Mouse (Mus musculus) lung, postnatal 0 days (tissue): ENCODE results near the gene Crebbp. TPM values are rescaled to one million over a fixed set of nuclear protein-coding genes. Genes with fewer than 3 reads are reported as not detected.
A peak's percentile ranks its signal among the peaks of the same experiment; 100 is the strongest.
"Not testable (repeated sequence)": the region's sequence is repeated elsewhere in the genome, so short reads cannot be mapped to it uniquely, and the experiment has no call there.

Experiments
- ATAC-seq: fragments of 200-750 bp; cut with Nextera tagmentation; 2 replicates; pipeline ENCODE4 v1.8.0; 2017; ENCODE audit warnings: moderate library complexity
- DNase-seq: peaks from one replicate; pipeline ENCODE4 v3.0.0-alpha.2; 2016; ENCODE audit warnings: low spot score
- H3K27ac ChIP-seq: fragments of 300-500 bp; sonication (generic); 2 replicates; pipeline ENCODE4 v1.5.1; 2014; ENCODE audit warnings: antibody characterized with exemption, mild to moderate bottlenecking, low read length, mixed read lengths
- H3K27me3 ChIP-seq: fragments of 300-500 bp; sonication (generic); replicated peaks from 2 replicates; pipeline ENCODE4 v1.6.1; 2014; ENCODE audit warnings: low read length, mixed read lengths; ENCODE audit not compliant: insufficient read depth
- H3K36me3 ChIP-seq: fragments of 300-500 bp; sonication (generic); 2 replicates; pipeline ENCODE4 v1.6.1; 2014; ENCODE audit warnings: low read length, mixed read lengths; ENCODE audit not compliant: insufficient read depth
- H3K4me1 ChIP-seq: fragments of 300-500 bp; sonication (generic); 2 replicates; pipeline ENCODE4 v1.6.1; 2014; ENCODE audit warnings: antibody characterized with exemption, low read depth, low read length, mixed read lengths; ENCODE audit not compliant: insufficient read depth
- H3K4me2 ChIP-seq: fragments of 300-500 bp; sonication (generic); replicated peaks from 2 replicates; pipeline ENCODE4 v1.6.1; 2014; ENCODE audit warnings: low read depth, mild to moderate bottlenecking, low read length, moderate library complexity, mixed read lengths
- H3K4me3 ChIP-seq: fragments of 300-500 bp; sonication (generic); 2 replicates; pipeline ENCODE4 v1.5.1; 2014; ENCODE audit warnings: low read depth, low read length
- H3K9ac ChIP-seq: fragments of 300-500 bp; sonication (generic); replicated peaks from 2 replicates; pipeline ENCODE4 v1.6.1; 2014; ENCODE audit warnings: low read depth, mild to moderate bottlenecking
- H3K9me3 ChIP-seq: fragments of 300-500 bp; sonication (generic); 2 replicates; pipeline ENCODE4 v1.6.1; 2016; ENCODE audit warnings: low read length, mixed read lengths
- CTCF ChIP-seq: IDR thresholded peaks from 2 replicates; pipeline ENCODE4 v1.5.1; 2016; ENCODE audit warnings: antibody characterized with exemption, mild to moderate bottlenecking
- EP300 ChIP-seq: IDR thresholded peaks from 2 replicates; pipeline ENCODE4 v1.6.1; 2016; ENCODE audit warnings: antibody characterized with exemption, mild to moderate bottlenecking, control low read depth
- WGBS: fragments of 180-500 bp; shearing (Covaris S2); extraction: QIAGEN DNeasy Blood & Tissue Kit; methylation state at CpG from one replicate; pipeline ENCODE4 v1.1.7; 2014; 5-methylcytosine and 5-hydroxymethylcytosine counted together
- polyA plus RNA-seq: library from polyadenylated mRNA; unstranded; fragments of >200 nt; fragmentation: Nextera tagmentation; extraction: Ambion mirVana; gene quantifications from 2 replicates; pipeline ENCODE4 v1.2.1, GENCODE M21; 2015

Crebbp gene
- 24.7 and 30.6 TPM in 2 replicates for polyA plus RNA-seq

GRCm38 (mm10) chr16:4213799-4214551, at the start of gene Crebbp:
Crebbp (minus strand) TSS chr16:4213997.
- Histone ChIP-seq H3K27me3 (no peaks in the 10 kb centered on the region), H3K4me3 (peak within 1 kb of the TSS; percentile 69), H3K9me3 (no peaks in the 10 kb centered on the region), H3K9ac (peak within 1 kb of the TSS; percentile 99), H3K4me1 (peaks cover 13% of the 10 kb centered on the region; the same call in 1 of the 2 replicates), H3K27ac (peak within 1 kb of the TSS; percentile 99), H3K36me3 (no peaks in the 10 kb centered on the region), H3K4me2 (peak within 1 kb of the TSS; percentile 92)
- DNase-seq (peak; percentile 95), ATAC-seq (peak; percentile 91)
- 1% methylated on average over 46 of the region's 92 CpGs for WGBS
- TF ChIP-seq CTCF = no peak
- TF ChIP-seq EP300 = no peak

- Histone ChIP-seq H3K4me3 (no peak overlapping the region), H3K9me3 (no peaks in the 10 kb centered on the region), H3K27me3 (no peaks in the 10 kb centered on the region), H3K36me3 (no peaks in the 10 kb centered on the region), H3K27ac (no peak overlapping the region), H3K4me2 (no peak overlapping the region), H3K4me1 (no peaks in the 10 kb centered on the region; the same call in 1 of the 2 replicates), H3K9ac (no peak overlapping the region)
- WGBS = 77% methylated on average over 3 of the region's 3 CpGs
- DNase-seq (no peak), ATAC-seq (no peak)
- no peak for TF ChIP-seq EP300
These were observed 49.7 kb upstream of the Crebbp start for GRCm38 (mm10) chr16:4263486-4263885.

- no peaks in the 10 kb centered on the region for H3K4me1 ChIP-seq
- H3K4me3 ChIP-seq = no peak overlapping the region
- H3K4me2 ChIP-seq = no peak overlapping the region
- H3K9me3 ChIP-seq = no peaks in the 10 kb centered on the region
- no peaks in the 10 kb centered on the region for H3K36me3 ChIP-seq
- no peak overlapping the region for H3K27ac ChIP-seq
- no peak for ATAC-seq
- no peaks in the 10 kb centered on the region for H3K27me3 ChIP-seq
- TF ChIP-seq EP300 (no peak), CTCF (no peak)
- DNase-seq = no peak
- 80% methylated on average over 2 of the region's 2 CpGs for WGBS
- H3K9ac ChIP-seq = no peak overlapping the region
These were observed 43.7 kb upstream of the Crebbp start for GRCm38 (mm10) chr16:4257546-4257945.

- no peaks in the 10 kb centered on the region for H3K27me3 ChIP-seq
- H3K9ac ChIP-seq = no peak overlapping the region
- H3K9me3 ChIP-seq = no peaks in the 10 kb centered on the region
- 69% methylated on average over 3 of the region's 3 CpGs for WGBS
- DNase-seq = peak; percentile 71
- H3K36me3 ChIP-seq = no peaks in the 10 kb centered on the region
- ATAC-seq = peak; percentile 64
- H3K4me2 ChIP-seq = no peak overlapping the region
- no peak overlapping the region for H3K4me3 ChIP-seq
- TF ChIP-seq CTCF = no peak
- TF ChIP-seq EP300 = no peak
- no peaks in the 10 kb centered on the region for H3K4me1 ChIP-seq
- H3K27ac ChIP-seq = no peak overlapping the region
These were observed 35.0 kb upstream of the Crebbp start for GRCm38 (mm10) chr16:4248791-4249190.

- H3K9me3 ChIP-seq, H3K4me3 ChIP-seq, DNase-seq, ATAC-seq, H3K27ac ChIP-seq, H3K9ac ChIP-seq, H3K4me2 ChIP-seq, H3K4me1 ChIP-seq, H3K27me3 ChIP-seq, H3K36me3 ChIP-seq: not testable (repeated sequence)
- WGBS = 83% methylated on average over 1 of the region's 1 CpGs
These were observed 31.4 kb upstream of the Crebbp start for GRCm38 (mm10) chr16:4245241-4245640.

- H3K9me3 ChIP-seq = no peaks in the 10 kb centered on the region
- no peaks in the 10 kb centered on the region for H3K4me1 ChIP-seq
- no peak overlapping the region for H3K9ac ChIP-seq
- no peak overlapping the region for H3K4me3 ChIP-seq
- no peak overlapping the region for H3K27ac ChIP-seq
- DNase-seq (peak; percentile 14), ATAC-seq (peak; percentile 46; the same call in 1 of the 2 replicates)
- H3K4me2 ChIP-seq = no peak overlapping the region
- H3K36me3 ChIP-seq = no peaks in the 10 kb centered on the region
- TF ChIP-seq CTCF (no peak), EP300 (no peak)
- H3K27me3 ChIP-seq = no peaks in the 10 kb centered on the region
- 61% methylated on average over 4 of the region's 4 CpGs for WGBS
These were observed 22.3 kb upstream of the Crebbp start for GRCm38 (mm10) chr16:4236131-4236530.
